Mouse (Mus musculus): ENCODE results near the gene Fgfr2.

- TF ChIP-seq POLR2A (IDR thresholded peaks at IDR 0.05; ENCODE audit: borderline replicate concordance, extremely low read depth, low read depth, low read length), result no peak
- TF ChIP-seq CTCF (IDR thresholded peaks at IDR 0.05; ENCODE audit: insufficient read depth, low read length), result no peak
Observed at GRCm38 (mm10) chr7:130965909-130966365, 2157.2 kb downstream of the Fgfr2 start.
